Mouse (Mus musculus) embryonic fibroblast, embryonic 13.5 days (primary cell): Measurements from ENCODE around the gene Nudt22.

Source experiments
- CTCF ChIP-seq: IDR thresholded peaks from 2 replicates; pipeline ENCODE4 v1.5.1; 2011; ENCODE audit warnings: mild to moderate bottlenecking, control low read depth, low read length, moderate library complexity, borderline replicate concordance; ENCODE audit not compliant: insufficient read depth
- POLR2A ChIP-seq: IDR thresholded peaks from 2 replicates; pipeline ENCODE4 v1.6.1; 2011; ENCODE audit warnings: low read depth, mild to moderate bottlenecking, control low read depth, low read length, moderate library complexity

GRCm38 (mm10) chr19:7041171-7041570 lies 45.3 kb upstream of the Nudt22 start:
- no peak for TF ChIP-seq POLR2A
- no peak for TF ChIP-seq CTCF
